Mouse (Mus musculus) kidney, postnatal 0 days (tissue): ENCODE measurements around the gene Ecpas. TPM values are rescaled to one million over a fixed set of nuclear protein-coding genes. Genes with fewer than 3 reads are reported as not detected.
A peak's percentile ranks its signal among the peaks of the same experiment; 100 is the strongest.

ENCODE experiments used
- ATAC-seq: fragments of 200-750 bp; cut with Nextera tagmentation; replicated peaks from 2 replicates; pipeline ENCODE4 v1.8.0; 2017; ENCODE audit warnings: low read depth, moderate number of reproducible peaks, moderate TSS enrichment, moderate library complexity; ENCODE audit not compliant: low FRiP score
- DNase-seq: peaks from one replicate; pipeline ENCODE4 v3.0.0-alpha.2; 2016; ENCODE audit warnings: low spot score
- H3K27ac ChIP-seq: fragments of 300-500 bp; sonication (generic); 2 replicates; pipeline ENCODE4 v1.5.1; 2014; ENCODE audit warnings: mild to moderate bottlenecking
- H3K27me3 ChIP-seq: fragments of 300-500 bp; sonication (generic); 2 replicates; pipeline ENCODE4 v1.6.1; 2014; ENCODE audit warnings: low read length, mixed read lengths; ENCODE audit not compliant: insufficient read depth
- H3K36me3 ChIP-seq: fragments of 300-500 bp; sonication (generic); 2 replicates; pipeline ENCODE4 v1.6.1; 2014; ENCODE audit warnings: low read length, mixed read lengths; ENCODE audit not compliant: insufficient read depth
- H3K4me1 ChIP-seq: fragments of 300-500 bp; sonication (generic); replicated peaks from 2 replicates; pipeline ENCODE4 v1.6.1; 2014; ENCODE audit warnings: antibody characterized with exemption, low read length, mixed read lengths; ENCODE audit not compliant: insufficient read depth
- H3K4me2 ChIP-seq: fragments of 300-500 bp; sonication (generic); 2 replicates; pipeline ENCODE4 v1.6.1; 2014; ENCODE audit warnings: mild to moderate bottlenecking, low read length, moderate library complexity, mixed read lengths
- H3K4me3 ChIP-seq: fragments of 300-500 bp; sonication (generic); replicated peaks from 2 replicates; pipeline ENCODE4 v1.5.1; 2014; ENCODE audit warnings: low read depth, low read length
- H3K9ac ChIP-seq: fragments of 300-500 bp; sonication (generic); 2 replicates; pipeline ENCODE4 v1.6.1; 2014; ENCODE audit warnings: low read depth, low read length
- H3K9me3 ChIP-seq: fragments of 300-500 bp; sonication (generic); replicated peaks from 2 replicates; pipeline ENCODE4 v1.6.1; 2016; ENCODE audit warnings: low read length, inconsistent platforms, mixed read lengths
- CTCF ChIP-seq: IDR thresholded peaks from 2 replicates; pipeline ENCODE4 v1.5.1; 2016; ENCODE audit warnings: antibody characterized with exemption, low read depth, mild to moderate bottlenecking, moderate library complexity
- WGBS: fragments of 180-500 bp; shearing (Covaris S2); extraction: QIAGEN DNeasy Blood & Tissue Kit; methylation state at CpG from one replicate; pipeline ENCODE4 v1.1.7; 2014; 5-methylcytosine and 5-hydroxymethylcytosine counted together
- polyA plus RNA-seq: library from polyadenylated mRNA; unstranded; fragments of >200 nt; fragmentation: Nextera tagmentation; extraction: Ambion mirVana; gene quantifications from 2 replicates; pipeline ENCODE4 v1.2.1, GENCODE M21; 2015

The Ecpas gene
- 25.5 and 26.5 TPM in 2 replicates for polyA plus RNA-seq

DNA sequence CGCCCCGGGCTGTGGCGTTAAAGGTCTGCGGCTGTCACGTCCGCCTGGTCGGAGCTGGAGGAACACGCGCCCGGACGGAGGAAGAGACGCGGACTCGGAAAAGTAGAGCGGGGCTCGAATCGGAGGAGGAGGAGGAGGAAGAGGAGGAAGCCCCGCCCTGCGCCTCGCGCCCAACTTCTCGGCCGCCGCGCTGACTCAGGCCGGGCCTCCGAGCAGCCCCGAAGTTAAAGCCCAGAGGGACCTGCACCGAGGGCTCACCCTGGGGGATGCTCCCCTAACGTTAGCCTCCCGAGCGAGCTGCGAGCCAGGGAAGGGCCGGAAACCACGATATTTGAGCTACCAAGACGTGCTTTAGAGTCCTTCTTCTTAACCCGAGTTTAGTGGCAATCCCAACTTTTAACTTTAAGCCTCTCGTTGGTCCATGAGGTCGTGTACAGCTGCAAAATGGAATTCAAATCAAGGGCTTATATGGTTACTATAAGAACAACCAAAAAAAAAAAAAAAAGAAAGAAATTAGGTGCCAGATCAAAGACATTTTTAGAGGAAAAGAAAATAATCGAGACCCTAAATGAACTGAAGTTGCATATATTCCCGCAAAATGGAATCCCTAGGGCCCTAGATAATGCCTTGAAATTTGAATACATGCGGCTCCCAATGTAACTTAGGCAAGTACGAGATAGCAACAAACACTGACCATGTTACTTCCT lies at the start of gene Ecpas:
Ecpas (minus strand) TSS at position 121 of the 707 bp plus-strand sequence.
- DNase-seq (peak; percentile 84), ATAC-seq (peak; percentile 63)
- H3K9ac ChIP-seq = peak within 1 kb of the TSS; percentile 99

DNA sequence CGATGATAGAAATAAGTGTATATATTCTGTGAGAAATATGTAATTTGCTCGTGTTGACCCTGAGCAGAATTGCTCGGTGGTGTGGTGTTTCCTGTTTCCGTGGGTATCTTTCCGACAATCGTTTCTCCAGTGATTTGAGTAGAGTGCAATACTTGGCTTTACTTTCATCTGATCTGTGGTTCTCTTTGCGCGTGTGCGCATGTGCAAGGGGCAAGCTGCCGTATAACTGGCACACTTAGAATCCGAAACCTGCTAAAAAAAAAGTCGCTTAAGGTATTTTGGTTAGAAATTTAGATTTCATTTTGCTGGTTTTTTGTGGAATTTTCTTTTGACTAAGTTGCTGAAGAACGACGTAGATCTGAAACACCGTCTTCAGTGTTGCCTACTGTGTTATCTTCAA lies 49.2 kb upstream of the Ecpas start:
- ATAC-seq (no peak), DNase-seq (no peak)
- H3K27ac ChIP-seq = no peak overlapping the region
- WGBS = 94% methylated on average over 15 of the region's 15 CpGs
- H3K4me3 ChIP-seq = no peak overlapping the region
- no peak for TF ChIP-seq CTCF
- H3K9ac ChIP-seq = no peak overlapping the region
- no peaks in the 10 kb centered on the region for H3K9me3 ChIP-seq
- H3K27me3 ChIP-seq = no peaks in the 10 kb centered on the region
- H3K36me3 ChIP-seq = no peaks in the 10 kb centered on the region
- H3K4me1 ChIP-seq = no peaks in the 10 kb centered on the region
- H3K4me2 ChIP-seq = no peak overlapping the region

More for the DNA sequence above, at the start of gene Ecpas:
- Histone ChIP-seq H3K4me3 (peak within 1 kb of the TSS; percentile 97), H3K9me3 (no peaks in the 10 kb centered on the region), H3K4me2 (peak within 1 kb of the TSS; percentile 84), H3K36me3 (no peaks in the 10 kb centered on the region), H3K27me3 (no peaks in the 10 kb centered on the region), H3K4me1 (peaks cover 8% of the 10 kb centered on the region), H3K27ac (peak within 1 kb of the TSS; percentile 98)
- 5% methylated on average over 43 of the region's 43 CpGs for WGBS
- TF ChIP-seq CTCF = no peak

DNA sequence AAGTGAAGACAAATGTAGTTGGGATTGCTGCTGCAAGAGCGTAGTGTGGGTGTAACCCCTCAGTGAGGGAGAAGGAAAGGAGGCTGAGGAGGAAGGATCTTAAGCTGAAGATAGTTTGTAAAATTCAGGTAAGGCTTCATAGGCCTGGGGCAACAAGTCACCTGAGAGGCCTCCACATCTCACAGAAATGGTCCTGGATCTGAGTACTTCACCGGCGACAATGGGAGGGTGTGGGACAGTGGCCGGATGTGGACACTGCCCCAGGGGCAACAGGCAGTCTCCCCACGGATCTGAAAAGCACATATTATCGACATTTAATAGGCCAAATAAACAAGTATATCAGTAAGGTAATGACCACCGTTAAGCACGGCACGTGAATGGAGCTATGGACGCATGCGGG lies 40.1 kb upstream of the Ecpas start:
- no peaks in the 10 kb centered on the region for H3K9me3 ChIP-seq
- DNase-seq (no peak), ATAC-seq (no peak)
- no peaks in the 10 kb centered on the region for H3K4me1 ChIP-seq
- TF ChIP-seq CTCF = no peak
- 91% methylated on average over 11 of the region's 11 CpGs for WGBS
- no peak overlapping the region for H3K4me3 ChIP-seq
- H3K4me2 ChIP-seq = no peak overlapping the region
- H3K36me3 ChIP-seq = no peaks in the 10 kb centered on the region
- H3K27me3 ChIP-seq = no peaks in the 10 kb centered on the region
- H3K27ac ChIP-seq = no peak overlapping the region
- no peak overlapping the region for H3K9ac ChIP-seq

DNA sequence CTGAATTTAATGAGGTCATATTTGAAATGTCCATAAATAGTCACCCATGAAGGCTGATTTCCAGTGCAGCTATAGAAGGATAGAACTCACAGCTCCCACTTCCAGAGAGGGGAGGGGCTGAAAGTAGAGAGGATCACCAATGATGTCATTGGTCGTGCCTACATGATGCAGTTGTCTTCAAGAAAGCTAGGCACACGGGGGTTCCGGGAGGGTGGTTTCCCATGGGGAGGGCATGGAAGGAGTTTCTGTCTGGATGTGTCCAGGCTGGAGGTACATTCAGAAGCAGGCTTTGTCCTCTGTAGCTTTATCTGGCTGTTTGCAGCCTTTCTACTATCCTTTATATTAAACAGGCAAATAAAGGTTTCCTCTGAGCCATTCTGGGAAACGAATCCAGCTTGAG lies 35.8 kb upstream of the Ecpas start:
- Histone ChIP-seq H3K27me3 (no peaks in the 10 kb centered on the region), H3K4me3 (no peak overlapping the region), H3K9ac (no peak overlapping the region), H3K4me2 (no peak overlapping the region), H3K27ac (no peak overlapping the region), H3K36me3 (no peaks in the 10 kb centered on the region), H3K9me3 (no peaks in the 10 kb centered on the region), H3K4me1 (no peaks in the 10 kb centered on the region)
- DNase-seq (no peak), ATAC-seq (no peak)
- 84% methylated on average over 4 of the region's 4 CpGs for WGBS
- TF ChIP-seq CTCF = no peak

DNA sequence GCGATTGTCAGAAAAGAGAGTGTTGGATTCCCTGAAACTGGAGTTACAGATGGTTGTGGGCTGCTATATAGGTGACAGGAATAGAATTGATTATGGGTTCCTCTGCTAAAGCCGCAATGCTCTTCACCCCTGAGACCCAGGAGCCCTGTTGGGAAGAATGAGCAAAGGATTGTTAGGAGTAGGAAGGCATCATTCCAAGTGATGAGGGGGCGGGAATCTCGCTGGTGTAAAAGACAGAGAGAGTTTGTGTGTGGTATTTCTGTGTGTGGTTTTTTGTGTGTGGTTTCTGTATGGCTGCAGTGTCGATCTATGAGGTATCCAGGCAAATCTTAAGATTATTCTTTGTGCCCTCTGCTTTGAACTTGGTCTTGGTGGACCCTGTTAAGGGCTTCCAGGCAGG lies 32.1 kb upstream of the Ecpas start:
- Histone ChIP-seq H3K9ac (no peak overlapping the region), H3K4me1 (no peaks in the 10 kb centered on the region), H3K36me3 (no peaks in the 10 kb centered on the region), H3K9me3 (no peaks in the 10 kb centered on the region), H3K4me3 (no peak overlapping the region), H3K4me2 (no peak overlapping the region), H3K27ac (no peak overlapping the region), H3K27me3 (no peaks in the 10 kb centered on the region)
- no peak for TF ChIP-seq CTCF
- ATAC-seq (no peak), DNase-seq (no peak)
- WGBS = 47% methylated on average over 5 of the region's 5 CpGs

DNA sequence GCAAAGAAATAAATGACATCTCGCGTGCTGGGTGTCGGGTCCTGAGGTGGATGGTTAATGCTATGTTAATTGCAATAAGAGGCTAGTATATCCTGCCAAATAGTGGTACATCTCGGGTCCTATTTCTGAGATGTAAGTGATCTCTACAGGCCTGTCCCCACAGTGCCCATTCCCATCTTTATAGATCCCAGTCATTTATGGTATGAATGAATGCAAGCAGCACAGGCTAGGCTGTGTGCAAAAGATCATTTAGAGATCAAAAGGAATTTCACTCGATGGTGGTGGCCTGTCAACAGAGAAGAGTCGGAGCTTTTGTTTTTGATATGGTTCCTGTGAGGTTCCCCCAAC lies 31.6 kb upstream of the Ecpas start:
- no peak overlapping the region for H3K27ac ChIP-seq
- H3K4me3 ChIP-seq = peak overlapping the region; percentile 74
- ATAC-seq = no peak
- no peaks in the 10 kb centered on the region for H3K4me1 ChIP-seq
- no peaks in the 10 kb centered on the region for H3K36me3 ChIP-seq
- no peak overlapping the region for H3K9ac ChIP-seq
- peak overlapping the region; percentile 94 for H3K4me2 ChIP-seq
- no peak for TF ChIP-seq CTCF
- no peaks in the 10 kb centered on the region for H3K9me3 ChIP-seq
- no peaks in the 10 kb centered on the region for H3K27me3 ChIP-seq
- no peak for DNase-seq
- WGBS = 14% methylated on average over 6 of the region's 6 CpGs
